Mouse (Mus musculus): ENCODE measurements around the gene Slc39a12. TPM values are rescaled to one million over a fixed set of nuclear protein-coding genes. Genes with fewer than 3 reads are reported as not detected.

The Slc39a12 gene
- total RNA-seq, 1 experiment from 2014 or later = 0.11 TPM

Other genes with a start within 250 kb of the Slc39a12 start
- not detected in 2 replicates for gene Tmem236, start 213.8 kb upstream of the Slc39a12 start, total RNA-seq (2021)
- 21.5 and 23.8 TPM in 2 replicates for gene Mrc1, start 158.9 kb upstream of the Slc39a12 start, total RNA-seq (2021)
- 35.5 and 35.9 TPM in 2 replicates for gene Cacnb2, start 214.8 kb downstream of the Slc39a12 start, total RNA-seq (2021)